Mouse (Mus musculus) CH12.LX (cell line): ENCODE results near the gene Flot1. TPM values are rescaled to one million over a fixed set of nuclear protein-coding genes. Genes with fewer than 3 reads are reported as not detected.
A peak's percentile ranks its signal among the peaks of the same experiment; 100 is the strongest.

Experiments
- DNase-seq: peaks from one replicate; pipeline ENCODE4 v3.0.0-alpha.2; 2013; ENCODE audit errors: extremely low read depth
- H3K27ac ChIP-seq: 2 replicates; pipeline ENCODE4 v1.5.1; 2012; ENCODE audit warnings: low read depth, mild to moderate bottlenecking, control low read depth, moderate library complexity; ENCODE audit not compliant: insufficient read depth
- H3K27me3 ChIP-seq: replicated peaks from 2 replicates; pipeline ENCODE3; 2012; ENCODE audit warnings: inconsistent platforms
- H3K36me3 ChIP-seq, 2 experiments: replicated peaks in 1 of 2; 2 replicates each; pipeline versions ENCODE3 to v1.6.1; 2012; ENCODE audit warnings: inconsistent platforms in 1 of 2, low read length in 1 of 2, mild to moderate bottlenecking in 1 of 2, mixed read lengths in 1 of 2, moderate library complexity in 1 of 2; ENCODE audit not compliant: control insufficient read depth in 1 of 2, insufficient read depth in 1 of 2
- H3K4me1 ChIP-seq, 2 experiments: 2 replicates each; pipeline ENCODE4 v1.6.1; 2012; ENCODE audit warnings: inconsistent platforms in 1 of 2, moderate library complexity in 1 of 2; ENCODE audit not compliant: insufficient read depth in 2 of 2, control insufficient read depth in 1 of 2
- H3K4me2 ChIP-seq: 2 replicates; pipeline ENCODE4 v1.6.1; 2012; ENCODE audit warnings: low read depth, mild to moderate bottlenecking, control low read depth; ENCODE audit not compliant: poor library complexity, insufficient read depth, severe bottlenecking
- H3K4me3 ChIP-seq, 3 experiments: fragments of 150-350 bp in 1 of 3; sonication (generic) in 1 of 3; replicated peaks in 1 of 3; 2 replicates each; pipeline versions ENCODE3 to v1.5.1; 2011 to 2012; ENCODE audit warnings: low read depth in 2 of 3, low read length in 2 of 3, mild to moderate bottlenecking in 2 of 3, moderate library complexity in 2 of 3, control low read depth in 1 of 3, improper control_type of control experiment in 1 of 3, inconsistent platforms in 1 of 3, mixed read lengths in 1 of 3; ENCODE audit not compliant: poor library complexity in 1 of 3
- H3K79me2 ChIP-seq: replicated peaks from 2 replicates; pipeline ENCODE4 v1.6.1; 2012; ENCODE audit warnings: mild to moderate bottlenecking, moderate library complexity; ENCODE audit not compliant: control insufficient read depth, poor library complexity, insufficient read depth, severe bottlenecking; ENCODE audit errors: extremely low read depth
- H3K9ac ChIP-seq: 2 replicates; pipeline ENCODE4 v1.6.1; 2012; ENCODE audit warnings: low read depth, mild to moderate bottlenecking, control low read depth, moderate library complexity; ENCODE audit not compliant: insufficient read depth
- H3K9me3 ChIP-seq: replicated peaks from 2 replicates; pipeline ENCODE3; 2012; ENCODE audit warnings: low read length, inconsistent platforms, mixed read lengths
- BHLHE40 ChIP-seq: IDR thresholded peaks from 2 replicates; pipeline ENCODE4 v1.6.1; 2011; ENCODE audit warnings: mild to moderate bottlenecking, low read depth, low read length, improper control_type of control experiment
- CHD2 ChIP-seq: IDR thresholded peaks from 2 replicates; pipeline ENCODE4 v1.6.1; 2011; ENCODE audit warnings: low read length, improper control_type of control experiment
- EP300 ChIP-seq: IDR thresholded peaks from 2 replicates; pipeline ENCODE4 v1.6.1; 2011; ENCODE audit warnings: low read length, improper control_type of control experiment
- ETS1 ChIP-seq: conservative IDR thresholded peaks from 2 replicates; pipeline ENCODE4 v1.6.1; 2012; ENCODE audit warnings: low read depth, mild to moderate bottlenecking, inconsistent platforms, low read length, improper control_type of control experiment, moderate library complexity
- GABPA ChIP-seq: IDR thresholded peaks from 2 replicates; pipeline ENCODE4 v1.6.1; 2012; ENCODE audit warnings: low read depth, low read length, improper control_type of control experiment, inconsistent platforms; ENCODE audit not compliant: insufficient replicate concordance
- IRF4 ChIP-seq: IDR thresholded peaks from 2 replicates; pipeline ENCODE4 v1.6.1; 2014; ENCODE audit warnings: low read depth, mild to moderate bottlenecking, inconsistent platforms, low read length, improper control_type of control experiment
- JUND ChIP-seq: conservative IDR thresholded peaks from 2 replicates; pipeline ENCODE4 v1.6.1; 2011; ENCODE audit warnings: low read depth, low read length, improper control_type of control experiment
- MAFK ChIP-seq: IDR thresholded peaks from 2 replicates; pipeline ENCODE4 v1.6.1; 2011; ENCODE audit warnings: low read length, improper control_type of control experiment; ENCODE audit not compliant: insufficient replicate concordance
- MAX ChIP-seq: IDR thresholded peaks from 2 replicates; pipeline ENCODE4 v1.6.1; 2011; ENCODE audit warnings: low read length, improper control_type of control experiment
- MEF2A ChIP-seq: IDR thresholded peaks from 2 replicates; pipeline ENCODE4 v1.6.1; 2014; ENCODE audit warnings: low read depth, mild to moderate bottlenecking, inconsistent platforms, low read length, improper control_type of control experiment, borderline replicate concordance
- MYC ChIP-seq: IDR thresholded peaks from 2 replicates; pipeline ENCODE4 v1.6.1; 2011; ENCODE audit warnings: low read depth, mild to moderate bottlenecking, improper control_type of control experiment, low read length
- PAX5 ChIP-seq: IDR thresholded peaks from 2 replicates; pipeline ENCODE4 v1.6.1; 2012; ENCODE audit warnings: low read length, inconsistent platforms, mixed read lengths
- POLR2A ChIP-seq: IDR thresholded peaks from 2 replicates; pipeline ENCODE4 v1.6.1; 2011; ENCODE audit warnings: low read depth, mild to moderate bottlenecking, improper control_type of control experiment, low read length
- POLR2AphosphoS2 ChIP-seq: IDR thresholded peaks from 2 replicates; pipeline ENCODE4 v1.6.1; 2011; ENCODE audit warnings: low read depth, low read length, improper control_type of control experiment
- RCOR1 ChIP-seq: conservative IDR thresholded peaks from 2 replicates; pipeline ENCODE4 v1.6.1; 2012; ENCODE audit warnings: low read depth, mild to moderate bottlenecking, inconsistent platforms, low read length, improper control_type of control experiment
- SIN3A ChIP-seq: IDR thresholded peaks from 2 replicates; pipeline ENCODE4 v1.6.1; 2012; ENCODE audit warnings: low read length, improper control_type of control experiment, inconsistent platforms
- SMC3 ChIP-seq: IDR thresholded peaks from 2 replicates; pipeline ENCODE4 v1.6.1; 2011; ENCODE audit warnings: low read depth, low read length, improper control_type of control experiment
- TCF12 ChIP-seq: IDR thresholded peaks from 2 replicates; pipeline ENCODE4 v1.6.1; 2014; ENCODE audit warnings: low read depth, mild to moderate bottlenecking, inconsistent platforms, low read length, improper control_type of control experiment
- UBTF ChIP-seq: IDR thresholded peaks from 2 replicates; pipeline ENCODE4 v1.6.1; 2012; ENCODE audit warnings: low read depth, mild to moderate bottlenecking, inconsistent platforms, low read length, improper control_type of control experiment, moderate library complexity
- USF1 ChIP-seq: IDR thresholded peaks from 2 replicates; pipeline ENCODE4 v1.6.1; 2014; ENCODE audit warnings: low read depth, mild to moderate bottlenecking, inconsistent platforms, low read length, improper control_type of control experiment
- USF2 ChIP-seq: conservative IDR thresholded peaks from 2 replicates; pipeline ENCODE4 v1.6.1; 2011; ENCODE audit warnings: low read depth, low read length, improper control_type of control experiment
- ZMIZ1 ChIP-seq: IDR thresholded peaks from 2 replicates; pipeline ENCODE4 v1.6.1; 2012; ENCODE audit warnings: low read depth, mild to moderate bottlenecking, inconsistent platforms, low read length, improper control_type of control experiment
- ZNF384 ChIP-seq: IDR thresholded peaks from 2 replicates; pipeline ENCODE4 v1.6.1; 2012; ENCODE audit warnings: low read depth, low read length, improper control_type of control experiment, inconsistent platforms
- dilution Hi-C: fragments of 300-500 bp; cut with MboI; formaldehyde crosslinking; loops from 2 replicates; pipeline ENCODE4 v1.14.3; 2020; ENCODE audit warnings: low sequenced_read_pairs; ENCODE audit not compliant: extremely low pct_unique_long_range_greater_than_20kb, extremely low pct_ligation_motif_present
- in situ Hi-C: fragments of 300-500 bp; cut with MboI; formaldehyde crosslinking; loops from 3 replicates; pipeline ENCODE4 v1.14.3; 2019; ENCODE audit warnings: low sequenced_read_pairs, low pct_ligation_motif_present, low pct_unique_long_range_greater_than_20kb, mixed read lengths
- polyA plus RNA-seq: library from polyadenylated mRNA; unstranded; fragments of >175 nt; gene quantifications from 2 replicates; pipeline ENCODE4 v1.2.1, GENCODE M21; 2012; ENCODE audit warnings: low read depth; ENCODE audit not compliant: insufficient read length
- total RNA-seq, 2 experiments: library from RNA; depleted of rRNA; stranded (reverse); fragments of 300-350 nt in 1 of 2; fragments of >200 nt in 1 of 2; gene quantifications; 2 replicates each; pipeline ENCODE4 v1.2.3; 2012 to 2014

Gene Flot1
- total and polyA plus RNA-seq, 3 experiments: 16.3 to 21.6 (median 17.6) TPM

- TF ChIP-seq MEF2A (0 out of 2 replicates have a peak, but pooled peaks have one; percentile 13), POLR2AphosphoS2 (no peak), BHLHE40 (peak; percentile 44; the same call in 1 of the 2 replicates), MAFK (no peak), IRF4 (peak; percentile 36; the same call in 1 of the 2 replicates), RCOR1 (no peak), CHD2 (0 out of 2 replicates have a peak, but pooled peaks have one; percentile 5), ETS1 (peak; percentile 40; the same call in 1 of the 2 replicates), SMC3 (0 out of 2 replicates have a peak, but pooled peaks have one; percentile 4)
Observed at GRCm38 (mm10) chr17:35861198-35861857, 38.3 kb downstream of the Flot1 start, which contains the start of gene Nrm (continued).

GRCm38 (mm10) chr17:35864832-35865353 lies 41.9 kb downstream of the Flot1 start:
- in situ Hi-C loops: loop anchor here (10.0 kb wide), 1 partner anchor 130 kb away; no protein-coding TSS in a partner anchor
- H3K27ac ChIP-seq: no peak overlapping the region
- H3K4me2 ChIP-seq: peak overlapping the region; percentile 91
- no peaks in the 10 kb centered on the region for H3K27me3 ChIP-seq
- H3K36me3 ChIP-seq: peaks cover 0 to 1% of the 10 kb centered on the region in 2 experiments
- no peak for TF ChIP-seq POLR2A
- TF ChIP-seq SMC3: no peak
- no peak for TF ChIP-seq EP300
- no peak for TF ChIP-seq BHLHE40
- TF ChIP-seq SIN3A: no peak
- no peak for TF ChIP-seq GABPA
- no peak for TF ChIP-seq USF1
- TF ChIP-seq ZMIZ1: no peak
- TF ChIP-seq MYC: no peak
- no peak for TF ChIP-seq USF2
- TF ChIP-seq MAX: no peak
- no peak for TF ChIP-seq UBTF
- TF ChIP-seq IRF4: no peak
- TF ChIP-seq RCOR1: no peak
- no peak for TF ChIP-seq TCF12
- no peak for TF ChIP-seq ZNF384
- TF ChIP-seq PAX5: no peak
- TF ChIP-seq JUND: no peak
- TF ChIP-seq, all 38 proteins: peak for 0
- Histone ChIP-seq H3K4me1 (peaks cover 0 to 21% of the 10 kb centered on the region in 2 experiments; a peak in 2 of 4 replicates), H3K4me3 (peak overlapping the region in 1 of 3 experiments; percentile 63), H3K79me2 (peaks cover 24% of the 10 kb centered on the region), H3K9ac (no peak overlapping the region; the same call in 1 of the 2 replicates), H3K9me3 (no peaks in the 10 kb centered on the region)
- dilution Hi-C loops: no loop called here
- DNase-seq: no peak
